Mouse (Mus musculus): ENCODE measurements around the gene Taf1a. TPM values are rescaled to one million over a fixed set of nuclear protein-coding genes. Genes with fewer than 3 reads are reported as not detected.

The Taf1a gene
- polyA plus RNA-seq, 1 experiment from 2014 or later: 21.3 TPM

DNA sequence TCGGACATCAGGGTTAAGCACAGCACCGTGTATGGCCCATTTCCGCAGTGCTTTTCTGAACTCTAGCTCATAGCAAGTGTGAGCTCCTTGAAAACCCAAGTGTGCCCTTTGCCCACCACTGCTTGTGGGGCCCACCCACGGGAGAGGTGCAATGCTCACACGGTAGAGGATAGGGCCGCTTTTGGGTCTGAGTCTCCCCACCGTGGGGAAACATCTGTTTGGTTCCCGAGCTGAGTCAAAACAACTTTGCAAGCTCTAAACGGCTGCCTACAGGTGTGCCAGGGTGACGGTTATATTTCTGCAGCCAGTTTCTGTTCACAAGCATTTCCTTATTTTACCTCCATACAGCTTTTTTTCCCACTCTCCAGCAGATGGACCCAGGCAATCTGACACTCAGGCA lies 31.5 kb downstream of the Taf1a start:
- Histone ChIP-seq H3K4me3 (replicated peaks) (no peak overlapping the region), H3K27ac (no peak overlapping the region), H3K9ac (no peak overlapping the region), H3K4me1 (0 out of 2 replicates have a peak, but pooled peaks cover 7% of the 10 kb centered on the region), H3K9me3 (replicated peaks) (no peaks in the 10 kb centered on the region), H3K27me3 (no peaks in the 10 kb centered on the region), H3K4me2 (no peak overlapping the region), H3K36me3 (no peaks in the 10 kb centered on the region)
- no peak for ATAC-seq (replicated peaks; ENCODE audit: low FRiP score)
- WGBS: 86% methylated on average over 10 of the region's 10 CpGs

DNA sequence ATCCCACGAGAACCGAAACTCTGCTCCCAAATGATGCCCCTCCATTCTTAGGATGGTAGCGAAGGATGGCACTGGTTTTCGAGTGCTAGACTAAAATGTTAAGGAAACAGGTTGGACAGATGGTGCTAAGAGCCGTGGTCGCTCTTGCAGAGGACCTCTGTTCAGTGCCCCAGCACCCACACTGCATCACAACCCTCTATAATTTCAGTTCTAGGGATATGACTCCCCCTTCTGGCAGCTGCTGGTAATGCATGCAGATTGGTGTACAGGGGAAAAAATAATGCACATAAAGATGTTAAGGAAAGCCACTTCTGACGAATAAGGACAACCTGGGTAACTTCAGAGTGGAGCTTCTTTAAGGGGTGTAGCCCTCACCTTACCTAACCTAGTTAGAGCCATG lies 35.3 kb downstream of the Taf1a start:
- no peak overlapping the region for H3K4me2 ChIP-seq
- ATAC-seq (replicated peaks; ENCODE audit: low FRiP score): no peak
- no peaks in the 10 kb centered on the region for H3K36me3 ChIP-seq
- no peak overlapping the region for H3K27ac ChIP-seq
- no peaks in the 10 kb centered on the region for H3K9me3 ChIP-seq (replicated peaks)
- no peaks in the 10 kb centered on the region for H3K27me3 ChIP-seq
- WGBS: 95% methylated on average over 7 of the region's 7 CpGs
- H3K4me3 ChIP-seq (replicated peaks): no peak overlapping the region
- no peaks in the 10 kb centered on the region for H3K4me1 ChIP-seq
- H3K9ac ChIP-seq: no peak overlapping the region

DNA sequence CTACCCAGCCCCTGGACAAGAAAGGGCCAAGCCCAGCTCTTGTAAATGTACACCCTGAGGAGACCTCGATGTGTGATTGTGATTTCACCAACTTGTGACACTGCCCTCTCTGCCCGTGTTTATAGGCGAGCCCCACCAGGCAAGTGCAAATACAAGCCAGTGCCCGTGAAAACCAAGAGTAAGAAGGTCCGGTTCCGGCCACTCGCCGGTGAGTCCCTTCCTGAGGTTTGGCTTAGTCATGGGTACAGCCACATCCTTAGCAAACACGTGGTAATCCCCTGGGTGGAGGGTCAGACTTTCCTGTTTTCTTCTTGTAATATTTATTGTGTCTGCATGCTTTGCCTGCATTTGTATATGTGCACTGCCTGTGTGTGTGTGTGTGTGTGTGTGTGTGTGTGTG lies 46.1 kb downstream of the Taf1a start:
- H3K9ac ChIP-seq: no peak overlapping the region
- 86% methylated on average over 9 of the region's 9 CpGs for WGBS
- H3K4me3 ChIP-seq (replicated peaks): no peak overlapping the region
- H3K4me2 ChIP-seq: no peak overlapping the region
- H3K27ac ChIP-seq: no peak overlapping the region
- no peak for ATAC-seq (replicated peaks; ENCODE audit: low FRiP score)
- peaks cover 18% of the 10 kb centered on the region for H3K4me1 ChIP-seq
- H3K36me3 ChIP-seq: no peaks in the 10 kb centered on the region
- no peaks in the 10 kb centered on the region for H3K27me3 ChIP-seq
- no peaks in the 10 kb centered on the region for H3K9me3 ChIP-seq (replicated peaks)

DNA sequence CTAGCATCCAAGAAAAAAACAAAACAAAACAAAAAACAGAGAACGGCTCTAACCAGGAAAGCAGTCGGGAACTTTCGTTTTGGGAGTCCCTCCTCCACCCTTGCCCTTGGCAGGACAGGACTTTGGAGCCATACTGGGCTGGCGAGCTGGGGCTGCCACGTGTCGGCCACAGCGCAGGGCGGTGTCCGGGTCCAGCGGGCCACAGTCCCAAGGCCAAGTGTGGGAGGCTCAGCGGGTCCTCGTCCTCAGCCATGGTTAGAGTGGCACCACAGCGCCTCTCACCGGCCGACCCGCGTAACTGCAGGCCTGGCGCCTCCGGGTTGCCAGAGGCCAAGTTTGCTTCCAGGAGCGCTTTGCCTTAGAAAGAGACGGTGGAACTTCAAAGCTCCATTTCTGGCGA lies 50.3 kb downstream of the Taf1a start:
- peak overlapping the region; percentile 29; the same call in 1 of the 2 replicates for H3K9ac ChIP-seq
- ATAC-seq (replicated peaks; ENCODE audit: low FRiP score): no peak; the same call in 1 of the 2 replicates

DNA sequence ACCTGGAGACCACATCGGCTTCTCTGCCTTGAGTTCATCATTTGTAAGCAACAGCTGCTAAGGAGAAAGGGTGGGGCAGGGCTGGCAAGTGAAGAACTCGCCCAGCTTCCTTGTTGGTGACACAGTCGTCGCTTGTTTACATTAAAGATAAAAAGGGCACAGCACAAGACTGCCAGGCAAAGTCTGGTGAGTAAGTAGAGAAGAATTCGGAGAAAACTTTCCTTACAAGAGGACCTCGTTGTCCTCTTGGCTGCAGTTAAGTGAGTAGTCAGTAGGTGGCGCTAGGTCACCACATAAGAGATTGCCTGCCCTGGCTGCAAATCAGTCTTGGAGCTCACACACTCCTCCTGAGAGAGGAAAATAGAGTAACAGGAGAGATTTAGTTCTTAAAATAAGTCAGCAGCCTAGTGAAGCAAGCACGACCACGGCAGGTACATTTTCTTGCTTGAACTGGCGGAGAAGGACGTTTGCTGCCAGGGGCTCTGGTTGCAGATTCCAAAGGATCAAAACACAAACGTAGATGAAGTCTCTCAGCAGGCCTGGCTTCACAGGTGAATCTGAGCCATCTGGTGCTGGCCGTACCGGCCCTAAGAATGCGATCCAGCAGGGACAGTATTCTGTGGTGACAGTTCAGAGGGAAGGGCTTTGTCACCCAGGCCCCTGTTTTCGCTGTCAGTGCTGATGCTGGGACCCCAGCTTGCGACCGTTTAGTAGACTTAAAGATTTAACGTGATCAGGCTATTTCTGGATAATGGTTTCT lies 53.4 kb downstream of the Taf1a start:
- Histone ChIP-seq H3K4me3 (replicated peaks) (no peak overlapping the region), H3K9me3 (replicated peaks) (no peaks in the 10 kb centered on the region), H3K27me3 (no peaks in the 10 kb centered on the region), H3K9ac (no peak overlapping the region), H3K4me2 (no peak overlapping the region; the same call in 1 of the 2 replicates), H3K27ac (no peak overlapping the region), H3K4me1 (peaks cover 21% of the 10 kb centered on the region), H3K36me3 (no peaks in the 10 kb centered on the region)
- ATAC-seq (replicated peaks; ENCODE audit: low FRiP score): no peak; the same call in 1 of the 2 replicates
- 23% methylated on average over 19 of the region's 19 CpGs for WGBS

More for the DNA sequence above, 50.3 kb downstream of the Taf1a start:
- Histone ChIP-seq H3K4me2 (peak overlapping the region; percentile 59), H3K4me3 (replicated peaks) (peak overlapping the region; percentile 36), H3K9me3 (replicated peaks) (no peaks in the 10 kb centered on the region), H3K27me3 (no peaks in the 10 kb centered on the region), H3K27ac (no peak overlapping the region; the same call in 1 of the 2 replicates), H3K4me1 (peaks cover 21% of the 10 kb centered on the region), H3K36me3 (no peaks in the 10 kb centered on the region)
- 25% methylated on average over 22 of the region's 22 CpGs for WGBS

DNA sequence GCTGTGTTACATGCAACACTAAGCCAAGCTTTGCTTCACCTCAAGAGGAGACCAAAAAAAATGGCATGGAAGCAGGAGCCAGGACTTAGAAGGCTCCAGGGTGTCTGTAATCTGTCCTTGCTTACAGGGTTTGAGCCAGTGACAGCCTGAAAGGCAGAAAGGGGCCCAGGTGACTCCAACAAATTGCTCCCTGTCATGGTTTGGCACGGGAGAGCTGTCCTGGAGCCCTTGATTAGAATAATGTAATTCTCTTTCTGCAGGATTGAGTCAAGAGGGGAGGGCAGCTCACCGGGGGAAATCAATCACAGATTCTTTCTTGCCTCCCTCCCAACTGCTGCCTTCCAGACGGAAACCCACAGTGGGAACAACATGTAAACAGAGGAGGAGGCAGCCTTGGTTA lies 64.3 kb downstream of the Taf1a start:
- Histone ChIP-seq H3K27me3 (no peaks in the 10 kb centered on the region), H3K27ac (no peak overlapping the region), H3K4me1 (no peaks in the 10 kb centered on the region), H3K4me2 (no peak overlapping the region), H3K9ac (no peak overlapping the region), H3K36me3 (no peaks in the 10 kb centered on the region), H3K9me3 (replicated peaks) (no peaks in the 10 kb centered on the region), H3K4me3 (replicated peaks) (no peak overlapping the region)
- no peak for ATAC-seq (replicated peaks; ENCODE audit: low FRiP score)
- WGBS: 38% methylated on average over 3 of the region's 3 CpGs

Other genes starting within 250 kb of the Taf1a start
- 14.0 and 15.3 TPM in 2 replicates for gene Disp1, start 167.5 kb upstream of the Taf1a start, polyA plus RNA-seq (2015; fragmentation: Nextera tagmentation; extraction: Ambion mirVana)
- gene Aida, start 92.4 kb upstream of the Taf1a start, polyA plus RNA-seq (2015; fragmentation: Nextera tagmentation; extraction: Ambion mirVana): 45.5 and 50.8 TPM in 2 replicates
- 44.7 and 46.8 TPM in 2 replicates for gene Brox, start 91.7 kb upstream of the Taf1a start, polyA plus RNA-seq (2015; fragmentation: Nextera tagmentation; extraction: Ambion mirVana)
- gene Mia3, start 19.4 kb upstream of the Taf1a start, polyA plus RNA-seq (2015; fragmentation: Nextera tagmentation; extraction: Ambion mirVana): 99.3 and 101 TPM in 2 replicates
- 0.64 and 0.75 TPM in 2 replicates for gene Hhipl2, start 29.2 kb downstream of the Taf1a start, polyA plus RNA-seq (2015; fragmentation: Nextera tagmentation; extraction: Ambion mirVana)

All from kidney, embryonic 15.5 days (tissue).